Mouse (Mus musculus) adrenal gland, adult (tissue): ENCODE data around the gene Serpina3f.
A peak's percentile ranks its signal among the peaks of the same experiment; 100 is the strongest.

Source experiments
- DNase-seq, 2 experiments: peaks; one replicate each; pipeline ENCODE4 v3.0.0; 2022 to 2023; ENCODE audit warnings: low spot score in 1 of 2; ENCODE audit not compliant: inconsistent age in 2 of 2

Serpina3f gene

GRCm38 (mm10) chr12:104214445-104214753, at the start of gene Serpina3f:
TSS of gene Serpina3f (plus strand) at chr12:104214544.
- no peak for DNase-seq

GRCm38 (mm10) chr12:104174747-104175146, 39.6 kb upstream of the Serpina3f start:
- peak; percentile 37 to 83 for DNase-seq

GRCm38 (mm10) chr12:104175636-104176035, 38.7 kb upstream of the Serpina3f start:
- peak in 1 of 2 experiments; percentile 71 for DNase-seq

- DNase-seq, result peak in 1 of 2 experiments; percentile 31
Measured at GRCm38 (mm10) chr12:104178577-104178976, 35.8 kb upstream of the Serpina3f start.

GRCm38 (mm10) chr12:104178987-104179386, 35.4 kb upstream of the Serpina3f start:
- no peak for DNase-seq

GRCm38 (mm10) chr12:104185046-104185445, 29.3 kb upstream of the Serpina3f start:
- no peak for DNase-seq

- DNase-seq, result peak in 1 of 2 experiments; percentile 54
Measured at GRCm38 (mm10) chr12:104186041-104186581, 28.2 kb upstream of the Serpina3f start.

- no peak for DNase-seq
Measured at GRCm38 (mm10) chr12:104189246-104189645, 25.1 kb upstream of the Serpina3f start.

GRCm38 (mm10) chr12:104190852-104191251, 23.5 kb upstream of the Serpina3f start:
- no peak for DNase-seq

- DNase-seq, result no peak
Measured at GRCm38 (mm10) chr12:104209149-104209548, 5.2 kb upstream of the Serpina3f start.

GRCm38 (mm10) chr12:104209802-104210201, 4.5 kb upstream of the Serpina3f start:
- no peak for DNase-seq

- no peak for DNase-seq
Measured at GRCm38 (mm10) chr12:104213689-104214444, 477 bp upstream of the Serpina3f start.

GRCm38 (mm10) chr12:104215249-104215648, 905 bp downstream of the Serpina3f start:
- DNase-seq, result no peak

- DNase-seq, result no peak
Measured at GRCm38 (mm10) chr12:104221616-104222015, 7.3 kb downstream of the Serpina3f start.

GRCm38 (mm10) chr12:104223690-104224089, 9.3 kb downstream of the Serpina3f start:
- no peak for DNase-seq

- no peak for DNase-seq
Measured at GRCm38 (mm10) chr12:104224598-104225300, 10.4 kb downstream of the Serpina3f start.

GRCm38 (mm10) chr12:104230762-104231161, 16.4 kb downstream of the Serpina3f start:
- no peak for DNase-seq

GRCm38 (mm10) chr12:104235915-104236314, 21.6 kb downstream of the Serpina3f start, which contains the start of gene Serpina3g:
TSS of gene Serpina3g (plus strand) at chr12:104236245.
- peak in 1 of 2 experiments; percentile 12 for DNase-seq

GRCm38 (mm10) chr12:104238048-104238447, 23.7 kb downstream of the Serpina3f start:
- DNase-seq, result peak in 1 of 2 experiments; percentile 59

GRCm38 (mm10) chr12:104243307-104243706, 29.0 kb downstream of the Serpina3f start:
- no peak for DNase-seq

GRCm38 (mm10) chr12:104245092-104245491, 30.7 kb downstream of the Serpina3f start:
- DNase-seq, result peak in 1 of 2 experiments; percentile 40

- DNase-seq, result no peak
Measured at GRCm38 (mm10) chr12:104245595-104245994, 31.3 kb downstream of the Serpina3f start.
